Mouse (Mus musculus): ENCODE data around the gene Efnb3. TPM values are rescaled to one million over a fixed set of nuclear protein-coding genes. Genes with fewer than 3 reads are reported as not detected.

Efnb3 gene
- total and polyA plus RNA-seq, 3 experiments, result 0.56 to 2.8 (median 1.1) TPM

DNA sequence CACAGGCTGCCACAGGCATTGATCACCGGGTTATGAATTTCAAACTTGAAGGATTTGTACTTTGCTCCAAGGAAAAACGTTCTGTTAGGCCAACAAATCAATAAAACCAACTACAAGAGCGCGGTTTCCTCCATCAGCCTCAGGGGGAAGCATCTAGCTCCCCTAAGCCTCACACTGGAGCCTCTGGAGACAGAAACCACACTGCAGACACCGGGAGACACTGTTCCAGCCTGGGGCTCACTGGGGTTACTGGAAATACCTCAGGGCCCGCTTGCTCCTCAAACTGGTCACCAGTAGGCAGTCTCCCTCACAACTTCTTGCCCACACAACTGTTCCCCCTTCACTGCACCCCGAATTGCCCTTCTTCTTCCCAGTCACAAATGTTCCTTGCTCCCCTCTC, 14.0 kb downstream of the Efnb3 start:
- in situ Hi-C loops (cut with MboI; ENCODE audit: low pct_ligation_motif_present, low pct_unique_long_range_greater_than_20kb, low sequenced_read_pairs) (no loop called here), dilution Hi-C loops (cut with MboI; ENCODE audit: extremely low pct_ligation_motif_present, extremely low pct_unique_long_range_greater_than_20kb, low sequenced_read_pairs) (no loop called here)
- Histone ChIP-seq H3K79me2 (replicated peaks; ENCODE audit: control insufficient read depth, extremely low read depth, insufficient read depth, poor library complexity, severe bottlenecking) (no peaks in the 10 kb centered on the region), H3K27me3 (replicated peaks) (peaks cover 54% of the 10 kb centered on the region), H3K36me3 (replicated peaks in 1 of 2; ENCODE audit: control insufficient read depth in 1 of 2, insufficient read depth in 1 of 2, low read length in 1 of 2) (no peaks in the 10 kb centered on the region), H3K9me3 (replicated peaks; ENCODE audit: low read length) (no peaks in the 10 kb centered on the region), H3K9ac (ENCODE audit: insufficient read depth, low read depth) (no peak overlapping the region), H3K27ac (ENCODE audit: insufficient read depth, low read depth) (no peak overlapping the region), H3K4me3 (replicated peaks in 1 of 3; ENCODE audit: low read depth in 2 of 3, low read length in 2 of 3, poor library complexity in 1 of 3) (no peak overlapping the region), H3K4me2 (ENCODE audit: insufficient read depth, low read depth, poor library complexity, severe bottlenecking) (no peak overlapping the region), H3K4me1 (ENCODE audit: control insufficient read depth in 1 of 2, insufficient read depth in 2 of 2) (peaks cover 9 to 14% of the 10 kb centered on the region in 2 experiments)
- no peak for TF ChIP-seq ETS1 (conservative IDR thresholded peaks at IDR 0.05; ENCODE audit: low read depth, low read length)
- no peak for TF ChIP-seq NRF1 (IDR thresholded peaks at IDR 0.05; ENCODE audit: low read depth, low read length)
- TF ChIP-seq ZC3H11A (IDR thresholded peaks at IDR 0.05; ENCODE audit: low read depth, low read length), result no peak
- no peak for TF ChIP-seq TBP (conservative IDR thresholded peaks at IDR 0.05; ENCODE audit: low read depth, low read length)
- TF ChIP-seq UBTF (IDR thresholded peaks at IDR 0.05; ENCODE audit: low read depth, low read length), result no peak
- TF ChIP-seq JUN (IDR thresholded peaks at IDR 0.05; ENCODE audit: insufficient read depth, low read depth, low read length), result no peak
- 0 out of 2 replicates have a peak, but pooled peaks have one; percentile 4 for TF ChIP-seq MAX (IDR thresholded peaks at IDR 0.05; ENCODE audit: low read length)
- DNase-seq (ENCODE audit: extremely low read depth), result no peak

DNA sequence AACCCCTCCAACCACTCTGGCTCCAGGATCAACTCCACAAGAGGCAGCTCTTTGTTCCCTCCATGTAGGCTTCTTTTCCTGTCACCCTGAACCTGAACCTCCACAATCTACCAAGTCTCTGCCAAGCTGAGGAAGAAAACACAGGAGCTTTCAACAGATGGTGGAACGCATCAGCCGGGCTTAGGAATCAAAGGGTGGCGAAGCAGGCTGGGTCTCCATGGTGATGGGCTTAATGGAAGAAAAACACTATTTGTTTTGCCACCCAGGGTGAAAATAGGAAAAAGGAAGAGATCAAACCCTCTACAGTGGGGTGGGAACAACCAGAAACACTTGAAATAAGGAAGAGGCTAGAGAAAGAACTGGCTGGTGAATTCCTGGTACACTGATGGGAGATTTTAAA, 16.4 kb downstream of the Efnb3 start:
- H3K27ac ChIP-seq (ENCODE audit: insufficient read depth, low read depth), result no peak overlapping the region
- H3K36me3 ChIP-seq (replicated peaks in 1 of 2; ENCODE audit: control insufficient read depth in 1 of 2, insufficient read depth in 1 of 2, low read length in 1 of 2), result no peaks in the 10 kb centered on the region
- no peaks in the 10 kb centered on the region for H3K9me3 ChIP-seq (replicated peaks; ENCODE audit: low read length)
- TF ChIP-seq ZC3H11A (IDR thresholded peaks at IDR 0.05; ENCODE audit: low read depth, low read length) (no peak), MAZ (IDR thresholded peaks at IDR 0.05; ENCODE audit: low read depth, low read length) (no peak), PAX5 (IDR thresholded peaks at IDR 0.05; ENCODE audit: low read length) (no peak), MYC (IDR thresholded peaks at IDR 0.05; ENCODE audit: low read depth, low read length) (no peak), ELF1 (IDR thresholded peaks at IDR 0.05; ENCODE audit: low read depth, low read length) (no peak), MAFK (IDR thresholded peaks at IDR 0.05; ENCODE audit: insufficient replicate concordance, low read length) (no peak), CHD2 (IDR thresholded peaks at IDR 0.05; ENCODE audit: low read length) (no peak), EP300 (IDR thresholded peaks at IDR 0.05; ENCODE audit: low read length) (no peak), HCFC1 (IDR thresholded peaks at IDR 0.05; ENCODE audit: low read depth, low read length) (no peak), ZNF384 (IDR thresholded peaks at IDR 0.05; ENCODE audit: low read depth, low read length) (no peak), BHLHE40 (IDR thresholded peaks at IDR 0.05; ENCODE audit: low read depth, low read length) (no peak), ZKSCAN1 (IDR thresholded peaks at IDR 0.05; ENCODE audit: borderline replicate concordance, low read depth, low read length) (no peak), IRF4 (IDR thresholded peaks at IDR 0.05; ENCODE audit: low read depth, low read length) (no peak), NELFE (IDR thresholded peaks at IDR 0.05; ENCODE audit: low read depth, low read length) (no peak), MAX (IDR thresholded peaks at IDR 0.05; ENCODE audit: low read length) (no peak), POLR2A (IDR thresholded peaks at IDR 0.05; ENCODE audit: low read depth, low read length) (no peak), E2F4 (IDR thresholded peaks at IDR 0.05; ENCODE audit: insufficient replicate concordance, low read depth, low read length) (no peak), KAT2A (IDR thresholded peaks at IDR 0.05; ENCODE audit: insufficient replicate concordance, low read length) (no peak)
- H3K4me1 ChIP-seq (ENCODE audit: control insufficient read depth in 1 of 2, insufficient read depth in 2 of 2), result peaks cover 8 to 9% of the 10 kb centered on the region in 2 experiments
- no peak for DNase-seq (ENCODE audit: extremely low read depth)
- H3K79me2 ChIP-seq (replicated peaks; ENCODE audit: control insufficient read depth, extremely low read depth, insufficient read depth, poor library complexity, severe bottlenecking), result no peaks in the 10 kb centered on the region
- H3K27me3 ChIP-seq (replicated peaks), result peaks cover 51% of the 10 kb centered on the region
- no peak overlapping the region for H3K4me2 ChIP-seq (ENCODE audit: insufficient read depth, low read depth, poor library complexity, severe bottlenecking)
- dilution Hi-C loops (cut with MboI; ENCODE audit: extremely low pct_ligation_motif_present, extremely low pct_unique_long_range_greater_than_20kb, low sequenced_read_pairs) (no loop called here), in situ Hi-C loops (cut with MboI; ENCODE audit: low pct_ligation_motif_present, low pct_unique_long_range_greater_than_20kb, low sequenced_read_pairs) (loop anchor here (5.0 kb wide), 2 partner anchors 34 to 74 kb away; partner anchors contain the start of gene Shbg)
- H3K4me3 ChIP-seq (replicated peaks in 1 of 3; ENCODE audit: low read depth in 2 of 3, low read length in 2 of 3, poor library complexity in 1 of 3), result no peak overlapping the region
- H3K9ac ChIP-seq (ENCODE audit: insufficient read depth, low read depth), result no peak overlapping the region
